Mouse (Mus musculus) heart, postnatal 0 days (tissue): ENCODE measurements at regions not wholly inside any gene's neighbourhood (a gene's known extent, or its start where the extent isn't known, plus 50 kb on each side); places are given as distances from the start of the nearest gene placed in this dataset.

Experiments used
- ATAC-seq: fragments of 200-750 bp; cut with Nextera tagmentation; 2 replicates; pipeline ENCODE4 v1.8.0; 2017; ENCODE audit warnings: low read depth, moderate number of reproducible peaks, moderate library complexity; ENCODE audit not compliant: insufficient read depth
- DNase-seq: peaks from one replicate; pipeline ENCODE4 v3.0.0-alpha.2; 2016; ENCODE audit warnings: low spot score
- H3K27ac ChIP-seq: fragments of 300-500 bp; sonication (generic); 2 replicates; pipeline ENCODE4 v1.5.1; 2014; ENCODE audit warnings: low read depth, mild to moderate bottlenecking
- H3K27me3 ChIP-seq: fragments of 300-500 bp; sonication (generic); 2 replicates; pipeline ENCODE4 v1.6.1; 2014; ENCODE audit warnings: low read length, mixed read lengths; ENCODE audit not compliant: control insufficient read depth, insufficient read depth
- H3K36me3 ChIP-seq: fragments of 300-500 bp; sonication (generic); replicated peaks from 2 replicates; pipeline ENCODE4 v1.6.1; 2014; ENCODE audit warnings: low read length, mixed read lengths; ENCODE audit not compliant: control insufficient read depth, insufficient read depth
- H3K4me1 ChIP-seq: fragments of 300-500 bp; sonication (generic); 2 replicates; pipeline ENCODE4 v1.6.1; 2014; ENCODE audit warnings: antibody characterized with exemption; ENCODE audit not compliant: control insufficient read depth, insufficient read depth
- H3K4me2 ChIP-seq: fragments of 300-500 bp; sonication (generic); 2 replicates; pipeline ENCODE4 v1.6.1; 2014; ENCODE audit warnings: low read depth, mild to moderate bottlenecking, low read length, moderate library complexity
- H3K4me3 ChIP-seq: fragments of 300-500 bp; sonication (generic); 2 replicates; pipeline ENCODE4 v1.5.1; 2014; ENCODE audit warnings: low read depth, low read length
- H3K9ac ChIP-seq: fragments of 300-500 bp; sonication (generic); replicated peaks from 2 replicates; pipeline ENCODE4 v1.6.1; 2014; ENCODE audit warnings: low read depth, low read length, mixed read lengths
- H3K9me3 ChIP-seq: fragments of 300-500 bp; sonication (generic); replicated peaks from 2 replicates; pipeline ENCODE4 v1.6.1; 2016; ENCODE audit warnings: low read length; ENCODE audit not compliant: control insufficient read depth
- CTCF ChIP-seq: IDR thresholded peaks from 2 replicates; pipeline ENCODE4 v1.5.1; 2016; ENCODE audit warnings: antibody characterized with exemption, control low read depth, low read depth
- EP300 ChIP-seq: IDR thresholded peaks from 2 replicates; pipeline ENCODE4 v1.6.1; 2016; ENCODE audit warnings: antibody characterized with exemption, low read depth
- WGBS: fragments of 180-500 bp; shearing (Covaris S2); extraction: QIAGEN DNeasy Blood & Tissue Kit; methylation state at CpG from one replicate; pipeline ENCODE4 v1.1.7; 2014; 5-methylcytosine and 5-hydroxymethylcytosine counted together

- Histone ChIP-seq H3K9ac (no peak overlapping the region), H3K4me3 (no peak overlapping the region), H3K9me3 (no peaks in the 10 kb centered on the region), H3K4me2 (no peak overlapping the region), H3K4me1 (no peaks in the 10 kb centered on the region), H3K36me3 (no peaks in the 10 kb centered on the region), H3K27me3 (0 out of 2 replicates have a peak, but pooled peaks cover 5% of the 10 kb centered on the region), H3K27ac (no peak overlapping the region)
- ATAC-seq (no peak), DNase-seq (no peak)
- TF ChIP-seq CTCF (no peak), EP300 (no peak)
- WGBS: 61% methylated on average over 9 of the region's 9 CpGs
Measured at GRCm38 (mm10) chr4:45739168-45739567, 59.7 kb upstream of the Aldh1b1 start.

DNA sequence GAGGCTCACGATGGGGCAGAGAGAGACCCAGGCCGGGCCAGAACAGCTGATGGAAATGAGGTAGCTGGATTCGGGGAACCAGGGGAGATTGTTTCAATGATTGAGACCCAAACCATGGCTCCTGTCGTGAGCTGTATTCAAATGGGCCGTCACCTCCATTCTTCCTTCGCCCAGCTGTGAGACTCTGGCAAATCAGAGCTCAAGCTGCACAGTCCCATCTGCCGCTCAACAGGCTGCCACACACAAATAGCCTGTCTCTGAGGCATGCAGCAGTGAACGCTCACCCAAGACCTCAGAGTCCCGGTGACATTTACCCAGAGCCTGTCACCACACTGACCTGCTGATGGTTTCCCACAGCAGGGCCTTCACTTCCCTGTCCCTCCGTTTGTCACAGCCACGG, 60.1 kb upstream of the Aldh1b1 start:
- Histone ChIP-seq H3K9me3 (no peaks in the 10 kb centered on the region), H3K27ac (no peak overlapping the region)
- TF ChIP-seq EP300 (no peak), CTCF (no peak)

DNA sequence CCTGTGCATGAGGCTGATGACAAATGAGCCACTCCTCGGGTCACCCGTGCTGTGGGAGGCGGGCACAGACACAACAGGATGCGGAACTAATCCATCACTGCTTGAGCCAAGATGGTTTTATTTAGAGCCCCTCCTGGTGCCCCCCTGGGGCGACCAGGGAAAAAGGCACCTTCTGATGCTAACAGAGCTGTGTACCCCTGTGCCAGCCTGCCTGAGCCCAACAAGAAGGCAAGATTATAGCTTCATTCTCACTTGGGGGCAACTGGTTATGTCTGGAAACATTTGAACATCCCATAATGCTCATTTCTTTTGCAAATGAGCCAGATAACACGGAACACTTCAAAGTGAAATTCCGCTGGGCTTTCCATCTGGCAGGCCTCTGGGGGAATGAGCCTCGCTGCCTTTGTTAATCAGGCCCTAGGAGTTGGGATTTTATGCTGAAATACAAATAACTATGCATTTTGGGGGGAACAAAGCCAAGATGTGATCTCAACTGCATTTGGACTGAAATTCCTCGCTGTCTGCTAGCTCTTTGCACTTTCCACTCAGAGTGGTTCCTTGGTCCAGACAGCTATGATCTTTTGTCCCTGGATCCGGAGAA, 62.5 kb upstream of the Aldh1b1 start:
- H3K27ac ChIP-seq: no peak overlapping the region
- no peak for ATAC-seq

More for the DNA sequence above, 60.1 kb upstream of the Aldh1b1 start:
- H3K36me3 ChIP-seq: no peaks in the 10 kb centered on the region
- H3K4me2 ChIP-seq: no peak overlapping the region
- no peak overlapping the region for H3K9ac ChIP-seq
- H3K4me1 ChIP-seq: no peaks in the 10 kb centered on the region
- ATAC-seq (no peak), DNase-seq (no peak)
- H3K27me3 ChIP-seq: 0 out of 2 replicates have a peak, but pooled peaks cover 5% of the 10 kb centered on the region
- 64% methylated on average over 11 of the region's 11 CpGs for WGBS
- H3K4me3 ChIP-seq: no peak overlapping the region

DNA sequence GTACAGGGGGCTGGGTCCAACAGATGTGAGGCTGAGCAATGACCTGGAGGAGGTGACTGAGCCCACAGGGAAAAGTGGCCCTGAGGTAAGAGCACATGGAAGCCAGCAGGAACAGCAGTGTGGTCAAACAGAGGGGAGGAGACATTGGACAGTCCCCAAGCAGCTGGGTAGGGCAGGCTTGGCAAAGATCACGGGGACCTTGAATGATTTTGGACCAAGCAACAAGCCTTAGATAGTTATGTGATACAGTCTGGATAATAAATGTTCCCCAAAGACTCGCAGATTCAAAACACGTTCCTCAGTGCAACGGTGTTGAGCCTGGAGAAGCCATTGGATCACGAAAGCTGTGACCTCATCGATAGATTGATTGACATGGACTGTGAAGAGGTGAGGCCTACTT, 64.8 kb upstream of the Aldh1b1 start:
- no peak overlapping the region for H3K27ac ChIP-seq
- no peak for TF ChIP-seq EP300
- no peak for TF ChIP-seq CTCF
- H3K9ac ChIP-seq: no peak overlapping the region
- no peak overlapping the region for H3K4me3 ChIP-seq
- no peaks in the 10 kb centered on the region for H3K9me3 ChIP-seq
- ATAC-seq: no peak
- no peak overlapping the region for H3K4me2 ChIP-seq
- WGBS: 88% methylated on average over 6 of the region's 6 CpGs
- H3K36me3 ChIP-seq: no peaks in the 10 kb centered on the region
- H3K27me3 ChIP-seq: no peaks in the 10 kb centered on the region
- H3K4me1 ChIP-seq: no peaks in the 10 kb centered on the region
- DNase-seq: no peak

More for the DNA sequence above, 62.5 kb upstream of the Aldh1b1 start:
- no peak overlapping the region for H3K9ac ChIP-seq
- no peak for DNase-seq
- H3K36me3 ChIP-seq: no peaks in the 10 kb centered on the region
- H3K27me3 ChIP-seq: 0 out of 2 replicates have a peak, but pooled peaks cover 5% of the 10 kb centered on the region
- 53% methylated on average over 10 of the region's 10 CpGs for WGBS
- no peaks in the 10 kb centered on the region for H3K4me1 ChIP-seq
- H3K4me3 ChIP-seq: no peak overlapping the region
- H3K9me3 ChIP-seq: no peaks in the 10 kb centered on the region
- no peak overlapping the region for H3K4me2 ChIP-seq
- no peak for TF ChIP-seq CTCF

DNA sequence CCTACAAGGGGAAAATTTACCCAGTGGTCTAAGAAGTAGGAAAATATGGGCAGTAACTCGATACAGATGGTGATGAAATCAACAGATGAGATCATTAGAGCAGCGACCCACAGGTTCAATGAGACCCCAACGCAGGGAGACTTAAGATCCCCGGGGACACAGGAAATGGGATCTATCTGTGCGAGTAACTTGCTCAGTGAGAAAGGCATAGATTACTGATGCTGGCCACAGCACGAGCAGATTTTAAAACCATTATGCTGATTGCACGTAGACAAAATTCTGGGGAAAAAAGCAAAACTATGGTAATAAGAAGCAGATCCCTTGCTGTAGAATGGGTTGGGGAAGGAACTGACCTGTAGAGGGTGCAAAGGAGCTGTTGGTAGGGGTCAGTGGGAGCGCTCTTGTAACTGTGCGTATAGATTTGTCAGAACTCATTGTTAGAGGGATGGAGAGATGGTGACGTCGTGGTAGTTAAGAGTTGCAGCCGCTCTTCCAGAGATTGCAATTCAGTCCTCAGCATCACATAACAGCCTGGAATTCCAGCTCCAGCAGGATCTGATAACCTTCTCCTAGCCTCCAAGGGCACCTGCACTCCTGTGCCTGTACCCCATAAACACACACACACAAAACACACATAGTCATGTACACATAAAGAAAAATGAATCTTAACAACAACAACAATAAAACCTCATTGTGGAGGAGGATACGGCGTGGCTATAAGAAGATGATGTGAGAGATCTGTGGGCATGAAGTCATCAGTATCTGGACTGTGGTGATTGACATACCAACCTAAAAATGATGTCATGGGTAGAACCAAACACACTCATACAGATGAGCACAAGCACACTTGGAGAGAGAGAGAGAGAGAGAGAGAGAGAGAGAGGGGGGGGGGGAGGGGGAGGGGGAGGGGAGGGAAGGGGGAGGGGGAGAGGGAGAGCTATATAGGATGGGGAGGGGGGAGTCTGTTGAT, 67.7 kb upstream of the Aldh1b1 start:
- WGBS: 30% methylated on average over 14 of the region's 14 CpGs
- Histone ChIP-seq H3K36me3 (no peaks in the 10 kb centered on the region), H3K9ac (no peak overlapping the region), H3K27ac (no peak overlapping the region), H3K27me3 (no peaks in the 10 kb centered on the region), H3K4me3 (no peak overlapping the region), H3K4me1 (no peaks in the 10 kb centered on the region), H3K9me3 (no peaks in the 10 kb centered on the region), H3K4me2 (no peak overlapping the region)
- peak; percentile 74 for TF ChIP-seq CTCF
- no peak for TF ChIP-seq EP300
- ATAC-seq (peak; percentile 69; the same call in 1 of the 2 replicates), DNase-seq (peak; percentile 57)
